Mouse (Mus musculus): ENCODE data around the gene Pagr1a.

GRCm38 (mm10) chr7:127019306-127019960 is 2.3 kb upstream of the Pagr1a start:
- no peak for TF ChIP-seq EP300 (IDR thresholded peaks at IDR 0.05; ENCODE audit: low read depth)
- no peak for TF ChIP-seq CTCF (IDR thresholded peaks at IDR 0.05; ENCODE audit: low read depth)
